Mouse (Mus musculus): ENCODE measurements around the gene Abcb9. TPM values are rescaled to one million over a fixed set of nuclear protein-coding genes. Genes with fewer than 3 reads are reported as not detected.
A peak's percentile ranks its signal among the peaks of the same experiment; 100 is the strongest.

Abcb9 gene
- total RNA-seq, 2 experiments from 2014 or later, result 3.5 to 5.2 TPM

DNA sequence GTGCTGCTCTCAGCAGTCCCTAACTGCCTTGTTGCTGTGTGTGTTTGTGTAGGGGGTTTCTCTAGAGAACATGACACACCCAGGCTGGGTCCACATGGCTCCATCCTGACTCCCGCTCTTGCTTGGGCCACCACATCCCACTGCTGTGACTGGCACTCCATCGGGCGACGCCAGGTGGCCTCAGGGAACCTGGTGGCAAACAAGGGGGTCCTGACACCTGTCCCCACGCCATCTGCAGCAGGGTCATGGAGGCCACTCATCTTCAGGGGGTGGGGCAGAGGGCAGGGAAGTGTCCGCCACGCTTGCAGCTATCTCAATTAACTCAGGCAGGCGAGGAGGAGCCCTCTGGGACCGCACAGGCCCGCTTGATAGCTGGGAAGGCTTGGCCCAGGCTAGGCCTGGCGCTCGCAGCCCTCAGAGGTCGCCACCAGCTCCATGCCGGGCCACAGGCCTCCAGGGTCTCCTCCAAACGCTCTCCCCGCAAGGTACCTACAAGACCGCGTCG, 469 bp downstream of the Abcb9 start:
- ATAC-seq (replicated peaks; ENCODE audit: low FRiP score, low TSS enrichment, poor library complexity, severe bottlenecking), result peak; percentile 48

DNA sequence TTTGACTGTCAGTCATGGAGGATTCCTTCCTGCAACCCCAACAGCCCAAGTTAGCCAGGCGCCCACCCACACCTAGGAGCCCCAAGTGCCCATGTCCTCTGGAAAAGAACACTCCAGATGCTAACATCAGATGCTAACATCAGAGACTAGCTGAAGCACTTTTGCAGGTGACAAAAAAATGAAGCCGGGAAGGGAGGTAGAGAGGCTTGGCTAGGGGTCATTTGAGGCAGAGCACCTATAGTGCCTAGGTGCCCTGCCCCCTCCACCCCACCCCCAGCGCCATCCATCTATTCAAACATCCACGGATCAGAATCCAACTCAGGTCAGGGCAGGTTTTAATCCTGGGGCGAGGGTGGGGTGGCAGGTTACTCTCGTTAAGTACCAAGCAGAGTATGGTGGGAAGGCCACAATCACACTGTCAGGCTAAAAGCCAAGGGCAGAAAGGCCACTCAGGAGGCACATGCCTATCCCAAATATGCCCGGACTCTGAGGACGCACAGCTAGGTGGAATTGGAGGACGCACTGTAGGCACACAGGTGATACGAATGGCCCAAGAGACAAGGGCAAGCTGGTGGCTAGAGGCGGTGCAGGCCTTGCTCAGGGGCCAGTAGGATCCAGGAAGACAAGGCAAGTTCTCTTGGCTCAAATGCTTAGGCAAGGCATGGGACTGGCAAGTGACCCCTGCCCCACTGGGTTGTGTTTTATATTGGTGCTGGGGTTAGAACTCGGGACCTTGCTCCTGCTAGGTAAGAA, 1.6 kb downstream of the Abcb9 start:
- no peak for ATAC-seq (replicated peaks; ENCODE audit: low FRiP score, low TSS enrichment, poor library complexity, severe bottlenecking)

DNA sequence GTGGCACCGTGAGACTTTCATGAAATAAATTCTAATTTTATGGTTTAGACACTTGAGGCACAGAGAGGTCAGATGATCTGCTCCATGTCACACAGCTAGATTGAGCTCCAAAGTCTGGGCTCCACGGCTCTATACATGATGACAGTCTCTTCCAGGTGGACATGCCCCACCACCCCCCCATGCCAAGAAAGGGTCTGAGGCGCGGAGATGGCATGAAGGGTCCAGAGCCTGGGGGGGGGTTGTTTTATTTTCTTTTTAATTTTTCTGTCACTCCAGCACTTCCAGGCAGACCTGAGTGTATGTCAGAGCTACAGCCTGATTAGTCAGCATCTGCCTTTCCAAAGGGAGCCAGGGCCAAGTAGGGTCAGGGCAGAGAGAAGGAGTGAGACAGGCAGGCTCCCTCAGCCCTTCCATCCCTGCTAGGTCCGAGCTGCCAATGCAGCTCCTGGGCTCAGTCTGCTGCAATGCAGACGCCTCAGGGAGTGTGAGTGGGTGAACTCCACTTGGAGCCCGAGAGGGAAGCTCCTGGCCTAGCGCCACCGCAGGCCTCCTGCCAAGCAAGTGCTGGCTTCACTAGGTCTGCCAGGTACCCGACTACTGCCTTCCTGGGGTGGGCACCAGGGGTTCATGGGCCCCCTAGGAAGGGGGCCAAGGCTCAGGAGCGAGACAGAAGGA, 2.3 kb downstream of the Abcb9 start:
- no peak for ATAC-seq (replicated peaks; ENCODE audit: low FRiP score, low TSS enrichment, poor library complexity, severe bottlenecking)

DNA sequence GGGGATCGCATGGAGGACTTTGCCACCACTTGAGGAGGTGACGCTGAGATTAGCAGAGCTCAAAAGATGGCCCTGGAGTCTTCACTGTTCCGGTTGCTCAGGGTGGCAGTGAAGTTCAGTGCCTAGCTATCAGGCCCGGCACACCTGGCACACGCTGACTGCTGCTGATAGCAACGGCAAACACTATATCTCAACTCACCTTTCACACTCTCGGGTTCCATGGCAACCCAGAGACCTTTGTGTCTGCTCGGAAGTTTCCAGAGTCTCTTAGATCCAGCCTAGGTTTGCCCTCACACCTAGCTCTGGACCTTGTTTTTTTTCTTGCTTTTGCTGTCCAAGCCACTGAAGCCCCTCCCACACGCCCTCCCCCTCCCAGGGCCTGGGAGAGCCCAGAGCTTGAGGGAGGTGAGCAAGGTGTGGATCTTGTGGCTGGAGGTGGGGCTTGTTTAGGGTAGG, 3.6 kb downstream of the Abcb9 start:
- peak; percentile 58 for ATAC-seq (replicated peaks; ENCODE audit: low FRiP score, low TSS enrichment, poor library complexity, severe bottlenecking)

DNA sequence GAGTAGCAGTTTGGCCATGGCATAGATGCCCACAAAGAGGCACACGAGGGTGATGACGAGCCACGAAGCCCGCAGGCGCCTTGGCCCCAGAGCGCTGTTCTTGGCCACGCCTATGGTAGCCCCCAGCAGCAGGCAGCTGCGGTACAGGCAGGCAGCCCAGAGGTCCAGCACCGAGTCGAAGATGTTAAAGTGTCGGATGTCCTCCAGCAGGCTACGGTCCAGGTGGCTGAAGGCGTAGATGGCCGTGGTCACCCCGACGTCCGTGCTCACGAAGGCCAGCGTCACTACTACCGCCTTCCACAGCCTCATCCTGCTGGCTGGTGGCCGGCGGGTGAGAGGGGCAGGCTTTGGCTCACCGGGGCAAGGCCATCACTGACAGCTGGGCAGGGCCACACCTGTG, 5.7 kb downstream of the Abcb9 start:
- ATAC-seq (replicated peaks; ENCODE audit: low FRiP score, low TSS enrichment, poor library complexity, severe bottlenecking), result no peak

DNA sequence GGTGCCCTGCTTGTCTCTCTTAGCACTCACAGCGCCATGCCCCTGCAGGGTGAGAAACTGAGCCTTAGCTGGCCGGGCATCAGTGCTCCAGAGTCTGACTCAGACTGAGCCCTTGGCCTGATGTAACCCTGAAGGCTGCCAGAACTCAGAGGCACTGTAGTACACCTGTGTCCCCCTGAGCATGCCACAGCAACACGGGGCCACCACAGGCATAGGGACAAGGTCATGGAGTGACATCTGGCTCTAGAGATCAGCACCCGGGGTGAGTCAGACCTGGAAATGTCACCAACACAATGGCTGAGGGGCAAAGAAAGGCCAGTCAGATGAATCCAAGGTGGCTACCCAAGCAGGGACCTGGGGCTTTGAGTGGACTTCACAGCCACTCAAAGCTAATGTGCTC, 8.7 kb downstream of the Abcb9 start:
- no peak for ATAC-seq (replicated peaks; ENCODE audit: low FRiP score, low TSS enrichment, poor library complexity, severe bottlenecking)

DNA sequence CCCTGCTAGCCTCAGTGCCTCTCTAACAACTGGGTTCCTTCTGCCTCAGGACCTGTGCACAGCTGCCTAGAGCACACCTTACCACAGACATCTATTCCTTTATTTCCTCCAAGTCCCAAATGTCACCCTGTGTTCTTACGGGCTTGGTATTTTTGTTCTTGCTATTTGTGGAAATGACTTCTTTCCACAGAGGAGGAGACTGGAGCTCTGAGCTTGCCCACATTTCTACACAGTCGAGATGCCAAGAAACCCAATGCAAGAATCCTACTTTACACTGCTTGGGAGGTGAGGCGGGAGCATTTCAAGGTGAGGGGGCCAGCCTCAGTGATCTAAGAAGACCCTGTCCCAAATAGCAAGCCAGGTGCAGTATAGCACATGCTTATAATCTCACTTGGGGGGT, 10.1 kb downstream of the Abcb9 start:
- ATAC-seq (replicated peaks; ENCODE audit: low FRiP score, low TSS enrichment, poor library complexity, severe bottlenecking), result no peak

DNA sequence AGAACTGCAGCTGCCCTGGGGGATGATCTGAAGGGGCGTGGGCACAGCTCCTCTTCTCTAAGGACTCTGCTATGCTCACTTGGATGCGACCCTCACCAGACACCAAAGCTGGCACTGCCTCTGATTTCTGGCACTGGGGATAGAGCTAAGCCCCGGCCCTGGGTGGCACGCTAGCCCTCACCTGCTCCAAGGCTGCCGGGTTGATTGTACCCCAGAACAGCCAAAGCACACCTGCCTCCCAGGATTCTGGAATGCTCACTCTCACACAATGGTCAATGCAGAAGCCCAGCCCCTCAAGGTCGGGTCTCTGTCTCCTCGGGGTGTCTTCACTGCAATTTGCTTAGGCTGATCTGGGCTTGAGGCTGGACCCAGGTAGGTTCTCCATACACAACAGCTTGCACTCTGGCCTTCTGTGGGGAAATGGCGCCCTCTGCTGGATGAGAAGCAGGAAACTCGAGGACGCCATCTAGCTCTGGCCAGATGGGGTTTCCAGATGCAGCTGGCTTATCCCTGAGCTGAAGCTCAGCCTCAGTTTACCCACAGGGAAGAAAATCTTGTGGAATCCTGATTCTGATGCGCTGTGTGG, 10.9 kb downstream of the Abcb9 start:
- ATAC-seq (replicated peaks; ENCODE audit: low FRiP score, low TSS enrichment, poor library complexity, severe bottlenecking), result peak; percentile 52

DNA sequence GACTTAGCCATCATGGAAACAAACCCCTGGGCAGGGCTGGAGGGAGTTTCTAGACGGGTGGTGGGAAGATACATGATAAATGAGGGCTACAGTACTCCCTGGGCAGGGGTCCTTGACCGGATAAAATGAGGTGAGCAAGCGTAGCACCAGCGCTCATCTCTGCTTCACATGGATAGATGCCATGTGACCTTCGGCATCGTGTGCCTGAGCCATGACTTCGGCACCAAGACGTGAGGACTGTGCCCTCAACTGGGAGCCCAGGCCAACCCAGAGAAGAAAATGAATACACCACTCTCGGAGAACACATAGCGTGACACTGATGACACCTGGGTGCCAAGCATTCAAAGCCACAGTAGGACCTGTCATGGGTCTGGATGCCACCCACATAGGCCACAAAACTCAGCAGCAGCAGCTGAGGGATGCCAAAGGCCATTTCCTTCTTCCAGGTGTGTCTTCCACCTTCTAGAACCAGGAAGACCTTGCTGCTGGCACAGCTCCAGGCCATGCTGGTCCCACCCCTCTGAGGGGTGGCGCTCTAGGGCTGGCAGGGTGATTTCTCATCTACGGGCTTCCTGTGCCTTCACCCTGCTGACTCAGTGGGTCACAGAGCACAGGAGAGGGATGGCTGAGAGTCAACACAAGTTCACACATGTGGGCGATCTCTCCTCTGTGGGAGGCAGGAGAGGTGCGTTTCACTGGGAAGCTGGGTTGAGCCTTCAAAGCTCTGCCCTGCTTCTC, 11.6 kb downstream of the Abcb9 start:
- ATAC-seq (replicated peaks; ENCODE audit: low FRiP score, low TSS enrichment, poor library complexity, severe bottlenecking), result no peak

DNA sequence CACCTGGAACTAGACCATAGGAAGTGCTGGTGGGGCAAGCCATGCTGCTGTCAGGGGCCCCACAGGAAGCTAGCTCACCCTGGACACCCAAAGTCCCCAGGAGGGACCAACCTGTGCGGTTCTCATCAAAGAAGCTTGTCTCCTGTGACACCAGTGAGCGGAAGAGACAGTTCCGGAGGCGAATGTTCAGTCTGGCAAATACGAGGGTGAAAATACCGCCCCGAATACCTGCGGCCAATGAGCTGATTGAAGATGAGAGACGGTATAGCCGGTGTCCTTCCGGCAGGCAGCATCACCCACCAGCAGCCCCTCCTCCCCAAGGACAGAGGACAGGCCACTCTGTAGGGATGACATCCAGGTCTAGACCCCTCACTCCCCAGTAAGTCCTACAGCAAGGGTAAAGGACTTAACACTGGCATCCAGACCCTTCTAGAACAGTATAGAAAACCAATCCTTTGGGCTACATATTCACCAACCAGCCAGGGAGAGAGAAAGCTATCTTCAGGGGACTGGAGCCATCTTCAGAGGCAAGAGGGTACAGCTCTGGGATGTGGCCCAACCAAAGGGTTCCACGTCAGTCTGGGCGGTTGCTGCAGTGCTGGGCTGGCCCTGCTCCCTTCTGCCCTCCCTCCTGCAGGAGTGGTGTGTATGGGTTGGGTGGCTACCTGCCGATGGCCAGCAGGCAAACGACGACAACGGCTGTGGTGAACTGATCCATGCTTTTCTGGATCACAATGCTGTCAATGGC, 12.5 kb downstream of the Abcb9 start:
- ATAC-seq (replicated peaks; ENCODE audit: low FRiP score, low TSS enrichment, poor library complexity, severe bottlenecking), result no peak

DNA sequence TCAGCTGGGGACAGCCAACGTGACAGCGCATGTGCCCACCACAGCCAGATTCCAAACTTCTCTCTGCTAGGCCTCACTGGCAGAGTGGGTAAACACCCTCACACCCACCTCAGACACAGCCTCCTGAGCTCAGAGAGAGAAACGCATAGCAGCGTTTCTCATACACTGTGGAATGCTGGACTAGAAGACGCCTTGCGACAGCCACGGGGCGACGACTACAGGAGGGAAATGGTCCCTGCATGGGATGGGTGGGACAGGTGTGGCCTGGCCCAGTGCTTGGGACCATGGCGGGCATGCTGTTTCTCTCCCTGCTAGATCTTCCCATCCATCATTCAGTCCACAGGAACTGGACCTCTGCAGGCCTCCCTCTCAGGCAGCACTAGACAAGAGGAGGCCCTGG, 13.2 kb downstream of the Abcb9 start:
- ATAC-seq (replicated peaks; ENCODE audit: low FRiP score, low TSS enrichment, poor library complexity, severe bottlenecking), result no peak

DNA sequence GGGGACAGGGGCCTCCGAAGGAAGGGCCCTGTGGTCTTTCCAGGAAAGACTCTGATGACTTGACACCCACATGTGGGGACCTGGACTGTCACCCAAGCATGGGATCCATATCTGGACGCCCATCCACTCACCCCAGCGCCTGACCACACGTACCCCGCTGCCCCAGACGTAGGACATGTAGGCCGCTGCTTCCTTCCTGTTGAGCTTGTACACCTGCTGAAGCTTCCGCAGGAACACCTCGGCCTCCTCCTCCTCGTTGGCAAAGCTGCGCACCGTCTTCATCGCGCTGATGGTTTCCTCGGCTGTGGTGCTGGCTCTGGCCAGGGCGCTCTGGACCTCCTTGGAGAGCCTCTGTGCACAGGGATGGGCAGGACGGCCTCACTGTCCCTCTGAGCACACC, 15.7 kb downstream of the Abcb9 start:
- no peak for ATAC-seq (replicated peaks; ENCODE audit: low FRiP score, low TSS enrichment, poor library complexity, severe bottlenecking)

DNA sequence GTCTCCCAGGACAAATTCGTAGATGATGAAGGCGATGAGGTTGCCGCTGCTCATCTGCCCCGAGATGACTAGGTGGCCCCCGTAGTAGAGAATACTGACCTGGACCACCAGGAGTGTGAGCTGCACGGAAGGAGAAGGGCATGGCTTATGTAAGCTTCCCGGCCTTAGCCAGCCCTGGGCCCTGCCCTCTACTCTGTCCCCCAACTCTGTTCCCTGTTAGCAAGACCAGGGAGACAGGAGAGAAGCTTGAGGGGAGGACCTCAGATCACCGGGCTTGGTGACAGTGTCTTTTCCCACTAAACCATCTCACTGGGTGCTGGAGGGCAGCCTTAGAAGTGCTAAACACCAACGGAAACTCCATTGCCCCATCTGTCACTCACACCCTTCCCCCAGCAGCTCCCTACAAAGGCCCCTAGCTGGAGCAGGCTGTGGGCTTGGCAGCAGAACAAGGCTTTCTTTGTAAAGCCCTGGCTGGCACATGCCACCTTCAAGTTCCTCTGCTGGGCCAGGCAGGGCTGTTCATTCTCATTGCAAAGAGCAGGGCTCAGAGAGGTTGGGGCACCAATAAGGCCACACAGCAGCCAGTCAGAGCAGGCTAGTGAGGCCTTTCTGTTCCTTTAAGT, 16.7 kb downstream of the Abcb9 start:
- no peak for ATAC-seq (replicated peaks; ENCODE audit: low FRiP score, low TSS enrichment, poor library complexity, severe bottlenecking)

DNA sequence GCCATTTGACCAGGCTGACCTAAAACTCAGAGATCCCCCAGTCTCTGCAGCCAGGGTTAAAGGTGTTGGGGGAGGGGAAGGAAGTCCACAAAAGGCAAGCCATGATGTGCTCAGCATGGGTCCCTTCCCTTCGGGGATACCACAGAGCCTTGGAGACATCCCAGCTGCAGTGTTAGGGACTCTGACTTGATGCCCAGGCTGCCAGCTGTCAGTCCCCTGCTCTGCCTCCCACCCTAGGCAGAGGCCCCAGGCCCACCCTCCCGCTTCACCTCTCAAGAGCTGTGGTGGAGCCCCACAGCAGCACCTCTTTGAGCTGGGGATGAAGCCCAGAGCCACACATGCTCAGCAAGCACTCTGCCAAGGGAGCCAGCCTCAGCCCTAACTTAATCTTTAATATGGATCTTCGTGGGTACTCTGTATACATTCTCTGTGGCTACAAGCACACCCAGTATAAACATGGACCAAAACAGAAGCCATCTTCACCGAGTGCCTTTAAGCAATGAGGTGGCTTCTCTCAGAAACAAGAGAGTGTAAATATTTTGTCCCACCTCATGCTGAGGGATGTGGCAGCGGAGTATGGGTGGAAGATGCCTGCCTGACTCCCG, 17.6 kb downstream of the Abcb9 start:
- ATAC-seq (replicated peaks; ENCODE audit: low FRiP score, low TSS enrichment, poor library complexity, severe bottlenecking), result no peak

DNA sequence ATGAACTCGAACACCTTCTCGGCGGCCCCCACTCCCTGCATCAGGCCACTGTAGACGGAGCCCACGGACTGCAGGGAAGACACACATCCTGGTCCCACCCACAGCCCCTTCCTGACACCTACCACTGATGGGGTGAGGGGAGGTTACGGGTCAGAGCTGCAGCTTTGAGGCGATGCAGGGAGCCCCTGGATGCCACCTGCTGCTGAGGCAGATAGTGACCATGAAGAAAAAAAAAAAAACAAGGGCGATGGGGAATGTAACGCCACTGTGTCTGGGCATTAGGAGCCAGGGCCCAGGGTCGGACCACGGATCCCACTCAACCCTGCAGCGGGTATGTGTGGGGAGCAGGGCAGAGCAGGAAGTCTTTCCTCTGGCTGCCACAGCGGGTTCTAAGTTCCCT, 18.4 kb downstream of the Abcb9 start:
- ATAC-seq (replicated peaks; ENCODE audit: low FRiP score, low TSS enrichment, poor library complexity, severe bottlenecking), result no peak

DNA sequence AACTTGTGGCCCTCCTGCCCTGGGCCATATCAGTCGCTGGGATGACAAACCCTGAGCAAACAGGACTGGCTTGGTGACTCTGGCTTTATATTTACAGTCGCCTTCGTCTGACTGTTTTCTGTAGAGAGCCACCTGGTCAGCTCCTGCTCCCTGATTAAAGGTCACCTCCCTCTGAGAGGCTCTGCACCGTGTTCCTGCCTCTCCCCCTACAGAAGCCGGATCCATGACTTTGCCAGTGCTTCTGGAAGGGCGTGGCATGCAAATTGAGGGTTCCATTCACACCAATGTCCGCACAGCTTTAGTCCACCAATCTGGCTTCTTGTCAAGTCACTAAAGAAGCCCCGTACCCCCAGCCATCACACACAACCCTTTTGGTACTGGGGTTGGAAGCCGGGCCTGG, 19.0 kb downstream of the Abcb9 start:
- no peak for ATAC-seq (replicated peaks; ENCODE audit: low FRiP score, low TSS enrichment, poor library complexity, severe bottlenecking)

DNA sequence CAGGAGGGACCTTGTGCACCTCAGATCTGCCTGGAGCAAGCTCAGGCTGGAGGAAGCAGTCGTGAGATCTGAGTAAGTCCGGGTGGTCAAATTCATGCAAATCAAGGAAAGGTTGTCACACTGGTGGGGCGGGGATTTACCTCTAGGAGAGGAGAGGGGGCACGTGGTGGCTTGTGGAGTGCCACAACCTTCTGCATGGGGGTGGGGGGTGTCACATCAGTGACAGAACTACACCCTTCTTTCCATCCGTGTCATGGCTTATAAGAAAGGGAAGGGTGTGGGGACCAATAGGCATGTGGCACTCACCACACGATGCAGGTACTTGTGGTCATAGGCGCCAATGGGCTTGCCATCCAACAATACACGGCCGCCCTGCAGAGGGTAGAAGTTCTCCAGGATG, 19.9 kb downstream of the Abcb9 start:
- no peak for ATAC-seq (replicated peaks; ENCODE audit: low FRiP score, low TSS enrichment, poor library complexity, severe bottlenecking)

DNA sequence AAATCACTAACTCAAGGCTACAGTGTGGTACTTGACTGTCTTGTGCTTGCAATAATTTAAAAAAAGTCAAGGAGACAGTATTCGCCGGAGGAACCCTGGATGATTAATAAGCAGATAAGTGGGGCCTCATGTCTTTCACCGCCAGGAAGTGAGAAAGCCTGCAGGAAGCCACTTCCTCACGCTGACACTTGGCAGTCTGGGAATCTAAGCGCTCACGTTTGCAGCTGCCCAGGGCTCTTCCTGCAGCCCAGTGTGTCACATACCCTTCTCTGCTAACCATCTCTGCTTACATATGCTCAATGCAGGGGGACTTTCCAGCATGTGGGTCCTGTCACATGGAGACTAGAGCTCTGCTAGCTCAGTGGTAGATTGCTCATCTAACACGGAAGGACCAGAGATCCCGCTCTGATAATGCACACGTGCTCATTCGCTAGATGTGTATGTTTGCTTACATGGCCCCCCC, 20.7 kb downstream of the Abcb9 start:
- ATAC-seq (replicated peaks; ENCODE audit: low FRiP score, low TSS enrichment, poor library complexity, severe bottlenecking), result no peak

Data from megakaryocyte-erythroid progenitor cell, adult 5-6 weeks (primary cell).